Mouse (Mus musculus): ENCODE data around the gene Atf6b.

Gene Atf6b

GRCm38 (mm10) chr17:34627093-34627942, 19.6 kb upstream of the Atf6b start:
- DNase-seq (ENCODE audit: low spot score in 2 of 2), result peak; percentile 53 to 79

- peak; percentile 36 to 55 for DNase-seq (ENCODE audit: low spot score in 2 of 2)
Observed at GRCm38 (mm10) chr17:34627943-34628643, 18.9 kb upstream of the Atf6b start, which contains the start of gene Ppt2. Gene Ppt2, minus strand, starts transcription at chr17:34628510.

- DNase-seq (ENCODE audit: low spot score in 2 of 2), result no peak
Observed at GRCm38 (mm10) chr17:34628644-34628967, 18.3 kb upstream of the Atf6b start.

- DNase-seq (ENCODE audit: low spot score in 2 of 2), result peak in 1 of 2 experiments; percentile 12
Observed at GRCm38 (mm10) chr17:34629221-34629751, 17.7 kb upstream of the Atf6b start, which contains the start of gene Prrt1. Gene Prrt1, plus strand, starts transcription at chr17:34629533.

GRCm38 (mm10) chr17:34629796-34630603, 16.9 kb upstream of the Atf6b start:
- DNase-seq (ENCODE audit: low spot score in 2 of 2), result no peak

GRCm38 (mm10) chr17:34630761-34631301, 16.1 kb upstream of the Atf6b start:
- no peak for DNase-seq (ENCODE audit: low spot score in 2 of 2)

- no peak for DNase-seq (ENCODE audit: low spot score in 2 of 2)
Observed at GRCm38 (mm10) chr17:34631647-34632046, 15.3 kb upstream of the Atf6b start.

GRCm38 (mm10) chr17:34632261-34632691, 14.7 kb upstream of the Atf6b start:
- DNase-seq (ENCODE audit: low spot score in 2 of 2), result peak in 1 of 2 experiments; percentile 76

GRCm38 (mm10) chr17:34635671-34636070, 11.3 kb upstream of the Atf6b start:
- DNase-seq (ENCODE audit: low spot score in 2 of 2), result no peak

GRCm38 (mm10) chr17:34637459-34637858, 9.5 kb upstream of the Atf6b start:
- DNase-seq (ENCODE audit: low spot score in 2 of 2), result no peak

- DNase-seq (ENCODE audit: low spot score in 2 of 2), result no peak
Observed at GRCm38 (mm10) chr17:34639461-34640255, 7.3 kb upstream of the Atf6b start.

GRCm38 (mm10) chr17:34640778-34641601, 6.0 kb upstream of the Atf6b start:
- DNase-seq (ENCODE audit: low spot score in 2 of 2), result no peak

GRCm38 (mm10) chr17:34641945-34642344, 5.0 kb upstream of the Atf6b start:
- no peak for DNase-seq (ENCODE audit: low spot score in 2 of 2)

- no peak for DNase-seq (ENCODE audit: low spot score in 2 of 2)
Observed at GRCm38 (mm10) chr17:34643379-34643778, 3.6 kb upstream of the Atf6b start.

GRCm38 (mm10) chr17:34643944-34644343, 3.0 kb upstream of the Atf6b start:
- no peak for DNase-seq (ENCODE audit: low spot score in 2 of 2)

GRCm38 (mm10) chr17:34644608-34645007, 2.3 kb upstream of the Atf6b start, which contains the start of gene Fkbpl:
Gene Fkbpl, plus strand, starts transcription at chr17:34644764.
- DNase-seq (ENCODE audit: low spot score in 2 of 2), result peak; percentile 89 to 94

GRCm38 (mm10) chr17:34645256-34645829, 1.6 kb upstream of the Atf6b start:
- no peak for DNase-seq (ENCODE audit: low spot score in 2 of 2)

- no peak for DNase-seq (ENCODE audit: low spot score in 2 of 2)
Observed at GRCm38 (mm10) chr17:34645831-34646511, 975 bp upstream of the Atf6b start.

Measured in spleen, postnatal 10 days (tissue).